Mouse (Mus musculus) liver, adult 2 months (tissue): ENCODE measurements around the gene Pnmt. TPM values are rescaled to one million over a fixed set of nuclear protein-coding genes. Genes with fewer than 3 reads are reported as not detected.

Source experiments
- DNase-seq: peaks from one replicate; pipeline ENCODE4 v3.0.0-alpha.2; 2011; ENCODE audit warnings: low read depth, low spot score; ENCODE audit errors: extremely low read depth
- H3K27ac ChIP-seq: fragments of 200-500 bp; replicated peaks from 2 replicates; pipeline ENCODE4 v1.5.1; 2012; ENCODE audit warnings: low read depth, mild to moderate bottlenecking, control low read depth, inconsistent platforms, low read length; ENCODE audit not compliant: insufficient read depth
- H3K27me3 ChIP-seq: fragments of 200-500 bp; 2 replicates; pipeline ENCODE4 v1.6.1; 2012; ENCODE audit warnings: mild to moderate bottlenecking, moderate library complexity, low read length, inconsistent platforms; ENCODE audit not compliant: control insufficient read depth, insufficient read depth
- H3K36me3 ChIP-seq: fragments of 200-500 bp; 2 replicates; pipeline ENCODE4 v1.6.1; 2012; ENCODE audit warnings: low read length, inconsistent platforms; ENCODE audit not compliant: control insufficient read depth, insufficient read depth
- H3K4me1 ChIP-seq: fragments of 200-500 bp; 2 replicates; pipeline ENCODE4 v1.6.1; 2011; ENCODE audit warnings: low read length; ENCODE audit not compliant: control insufficient read depth, insufficient read depth
- H3K4me3 ChIP-seq: fragments of 200-500 bp; 2 replicates; pipeline ENCODE4 v1.5.1; 2011; ENCODE audit warnings: low read depth, mild to moderate bottlenecking, control low read depth, low read length, moderate library complexity; ENCODE audit not compliant: insufficient read depth
- H3K79me2 ChIP-seq: fragments of 200-500 bp; 2 replicates; pipeline ENCODE4 v1.6.1; 2012; ENCODE audit warnings: inconsistent platforms, mild to moderate bottlenecking, low read length, moderate library complexity; ENCODE audit not compliant: control insufficient read depth, insufficient read depth
- H3K9ac ChIP-seq: fragments of 200-500 bp; 2 replicates; pipeline ENCODE4 v1.6.1; 2012; ENCODE audit warnings: low read depth, mild to moderate bottlenecking, control low read depth, inconsistent platforms, low read length
- CTCF ChIP-seq: fragments of 200-500 bp; IDR thresholded peaks from 2 replicates; pipeline ENCODE4 v1.5.1; 2011; ENCODE audit warnings: low read depth, low read length, control low read depth
- POLR2A ChIP-seq: fragments of 200-500 bp; IDR thresholded peaks from 2 replicates; pipeline ENCODE4 v1.6.1; 2011; ENCODE audit warnings: low read length, control low read depth; ENCODE audit not compliant: insufficient read depth; ENCODE audit errors: extremely low read depth
- WGBS: fragments of 180-500 bp; shearing (Covaris S2); methylation state at CpG from one replicate; pipeline ENCODE4 v1.1.7; 2018; 5-methylcytosine and 5-hydroxymethylcytosine counted together
- polyA plus RNA-seq: library from polyadenylated mRNA; depleted of rRNA; stranded (reverse); fragments of >200 nt; gene quantifications from 2 replicates; pipeline ENCODE4 v1.2.3, GENCODE M21; 2012
- total RNA-seq: library from RNA; depleted of rRNA; stranded (reverse); fragments of >200 nt; gene quantifications from 2 replicates; pipeline ENCODE4 v1.2.3, GENCODE M21; 2014

Pnmt gene
- total and polyA plus RNA-seq, 2 experiments: not detected

GRCm38 (mm10) chr11:98355732-98356299 lies 30.4 kb upstream of the Pnmt start:
- Histone ChIP-seq H3K4me3 (no peak overlapping the region), H3K36me3 (no peaks in the 10 kb centered on the region), H3K27me3 (no peaks in the 10 kb centered on the region), H3K79me2 (peaks cover 23% of the 10 kb centered on the region; the same call in 1 of the 2 replicates), H3K4me1 (peaks cover 25% of the 10 kb centered on the region), H3K27ac (0 out of 2 replicates have a peak overlapping the region, but pooled peaks have one; percentile 8), H3K9ac (no peak overlapping the region)
- TF ChIP-seq POLR2A (no peak), CTCF (peak; percentile 58)
- WGBS: 18% methylated on average over 6 of the region's 6 CpGs
- peak; percentile 52 for DNase-seq

DNA sequence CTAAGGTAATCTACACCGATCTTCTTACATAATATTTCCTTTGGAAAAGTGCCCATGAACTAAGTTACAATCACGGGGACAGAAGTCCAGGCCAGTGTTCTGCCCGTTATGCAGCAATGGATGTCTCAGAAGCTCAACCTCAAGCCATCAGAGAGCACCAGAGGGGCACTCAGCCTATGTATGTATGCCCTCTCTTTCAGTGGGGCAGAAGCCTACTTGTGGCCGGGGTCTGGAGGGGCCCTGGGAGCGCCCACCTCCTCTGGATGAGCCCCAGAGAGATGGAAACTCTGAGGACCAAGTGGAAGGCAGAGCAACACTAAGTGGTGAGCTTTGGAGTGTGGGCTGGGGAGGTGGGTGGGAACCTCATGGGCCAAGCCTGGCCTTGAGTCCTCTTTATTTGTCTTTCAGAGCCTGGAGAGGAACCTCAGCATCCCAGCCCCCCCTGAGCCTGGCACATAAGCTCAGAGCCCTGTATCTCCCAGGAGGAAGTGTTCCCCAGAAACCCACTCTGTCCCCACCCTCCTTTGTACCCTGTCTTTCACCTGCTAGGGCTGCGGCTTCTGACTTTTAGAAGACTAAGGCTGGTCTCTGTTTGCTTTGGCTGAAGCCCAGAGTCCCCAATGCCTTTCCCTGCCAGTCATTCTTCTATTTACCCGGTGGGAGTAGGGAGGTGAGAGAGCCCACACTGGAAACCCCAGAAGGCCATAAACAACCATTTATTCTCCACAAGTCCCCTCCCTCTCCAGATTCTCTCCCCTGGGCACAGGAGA lies 29.4 kb upstream of the Pnmt start:
- TF ChIP-seq CTCF (no peak), POLR2A (no peak)
- Histone ChIP-seq H3K36me3 (no peaks in the 10 kb centered on the region), H3K27me3 (no peaks in the 10 kb centered on the region), H3K9ac (peak overlapping the region; percentile 63), H3K4me1 (peaks cover 25% of the 10 kb centered on the region), H3K27ac (peak overlapping the region; percentile 82), H3K4me3 (peak overlapping the region; percentile 57), H3K79me2 (peaks cover 32% of the 10 kb centered on the region; the same call in 1 of the 2 replicates)
- DNase-seq: peak; percentile 86
- WGBS: 35% methylated on average over 7 of the region's 7 CpGs

GRCm38 (mm10) chr11:98357396-98358160 lies 28.7 kb upstream of the Pnmt start:
- Histone ChIP-seq H3K36me3 (no peaks in the 10 kb centered on the region), H3K27me3 (no peaks in the 10 kb centered on the region), H3K4me3 (peak overlapping the region; percentile 56), H3K9ac (peak overlapping the region; percentile 72), H3K79me2 (peaks cover 36% of the 10 kb centered on the region; the same call in 1 of the 2 replicates), H3K27ac (peak overlapping the region; percentile 82), H3K4me1 (peaks cover 25% of the 10 kb centered on the region)
- TF ChIP-seq CTCF: 0 out of 2 replicates have a peak, but pooled peaks have one; percentile 2
- TF ChIP-seq POLR2A: no peak
- no peak for DNase-seq
- WGBS: 9% methylated on average over 13 of the region's 13 CpGs

GRCm38 (mm10) chr11:98358161-98359083 lies 27.8 kb upstream of the Pnmt start, which contains the start of gene Stard3:
TSS of gene Stard3 (plus strand) at chr11:98358368.
- H3K27me3 ChIP-seq: no peaks in the 10 kb centered on the region
- no peaks in the 10 kb centered on the region for H3K36me3 ChIP-seq
- peaks cover 37% of the 10 kb centered on the region; the same call in 1 of the 2 replicates for H3K79me2 ChIP-seq
- peak within 1 kb of the TSS; percentile 89 for H3K9ac ChIP-seq
- under 1% methylated on average over 58 of the region's 60 CpGs for WGBS
- peak within 1 kb of the TSS; percentile 75 for H3K4me3 ChIP-seq
- TF ChIP-seq CTCF (no peak), POLR2A (peak; percentile 71)
- peak within 1 kb of the TSS; percentile 82 for H3K27ac ChIP-seq
- H3K4me1 ChIP-seq: peaks cover 25% of the 10 kb centered on the region
- peak; percentile 77 for DNase-seq
